Mouse (Mus musculus) lung, adult 2 months (tissue): ENCODE measurements around the gene Traf3ip2. TPM values are rescaled to one million over a fixed set of nuclear protein-coding genes. Genes with fewer than 3 reads are reported as not detected.
A peak's percentile ranks its signal among the peaks of the same experiment; 100 is the strongest.

Source experiments
- DNase-seq: peaks from one replicate; pipeline ENCODE4 v3.0.0; 2022
- H3K4me1 ChIP-seq: fragments of 200-500 bp; 2 replicates; pipeline ENCODE4 v1.6.1; 2011; ENCODE audit warnings: low read length; ENCODE audit not compliant: control insufficient read depth, insufficient read depth
- H3K4me3 ChIP-seq: fragments of 200-500 bp; replicated peaks from 2 replicates; pipeline ENCODE3; 2011; ENCODE audit warnings: low read depth, mild to moderate bottlenecking, control low read depth, low read length; ENCODE audit errors: extremely low read depth
- CTCF ChIP-seq: fragments of 200-500 bp; IDR thresholded peaks from 2 replicates; pipeline ENCODE4 v1.5.1; 2011; ENCODE audit warnings: mild to moderate bottlenecking, low read length, control low read depth; ENCODE audit not compliant: insufficient read depth
- POLR2A ChIP-seq: fragments of 200-500 bp; IDR thresholded peaks from 2 replicates; pipeline ENCODE4 v1.6.1; 2011; ENCODE audit warnings: low read depth, mild to moderate bottlenecking, control low read depth, low read length, borderline replicate concordance; ENCODE audit errors: extremely low read depth
- WGBS: fragments of 180-500 bp; shearing (Covaris S2); methylation state at CpG from one replicate; pipeline ENCODE4 v1.1.7; 2018; 5-methylcytosine and 5-hydroxymethylcytosine counted together
- polyA plus RNA-seq: library from polyadenylated mRNA; depleted of rRNA; stranded (reverse); fragments of >200 nt; gene quantifications from 2 replicates; pipeline ENCODE4 v1.2.3, GENCODE M21; 2012

The Traf3ip2 gene
- polyA plus RNA-seq, 1 experiment: 23.2 TPM

DNA sequence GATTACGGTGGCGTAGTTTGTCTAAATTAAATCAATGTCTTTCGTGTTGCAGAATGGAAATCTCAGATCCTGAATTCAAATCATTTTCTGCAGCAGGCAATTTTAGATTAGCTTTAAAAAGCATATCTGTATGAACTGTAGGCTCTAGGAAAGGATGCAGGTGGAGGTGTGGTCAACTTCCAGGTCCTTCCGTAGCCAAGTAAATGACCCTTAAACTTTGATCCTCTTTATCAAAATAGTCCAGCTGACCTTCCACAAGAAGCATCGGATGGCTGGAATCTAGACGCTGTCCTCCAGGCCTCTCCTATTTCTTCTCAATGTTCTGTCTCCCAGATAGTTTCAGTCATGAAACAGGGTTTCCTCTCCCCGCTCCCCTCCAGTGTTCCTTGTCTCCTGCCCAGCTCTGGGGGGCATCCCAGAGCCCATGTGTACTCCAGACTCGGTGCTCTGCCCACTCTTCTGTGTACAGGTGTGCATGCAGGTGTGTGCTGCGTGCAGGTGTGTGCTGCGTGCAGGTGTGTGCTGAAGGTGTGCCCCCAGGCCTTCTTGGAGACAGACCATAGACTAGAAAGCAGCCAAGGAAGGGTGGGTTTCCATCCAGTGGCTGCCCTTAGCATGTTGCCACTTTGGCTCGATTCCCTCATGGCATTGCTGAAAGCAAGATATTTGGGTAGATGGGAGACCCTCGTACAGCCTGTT is 2.9 kb downstream of the Traf3ip2 start:
- TF ChIP-seq CTCF (no peak), POLR2A (no peak)
- no peak overlapping the region for H3K4me3 ChIP-seq
- DNase-seq: no peak
- H3K4me1 ChIP-seq: peaks cover 9% of the 10 kb centered on the region; the same call in 1 of the 2 replicates
- WGBS: 79% methylated on average over 12 of the region's 12 CpGs

DNA sequence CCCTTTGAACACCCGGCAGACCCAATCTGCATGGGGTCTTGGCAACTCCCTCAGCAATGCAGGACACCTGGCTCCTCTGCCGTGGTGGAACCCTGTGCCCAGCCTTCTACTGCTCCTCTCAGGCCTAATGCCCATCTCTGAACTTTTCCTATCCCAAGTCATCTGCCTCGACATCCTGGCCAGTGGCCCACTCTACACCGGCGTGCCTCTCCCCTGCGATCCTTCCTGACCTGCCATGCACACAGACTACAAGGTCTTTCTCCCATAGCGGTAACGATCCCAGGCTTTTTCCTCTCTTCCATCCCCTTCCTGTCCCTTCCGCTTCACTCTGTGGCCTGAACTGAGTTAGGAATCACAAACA is 3.5 kb downstream of the Traf3ip2 start:
- WGBS: 68% methylated on average over 9 of the region's 9 CpGs
- TF ChIP-seq POLR2A (no peak), CTCF (no peak)
- DNase-seq: no peak
- no peak overlapping the region for H3K4me3 ChIP-seq
- peaks cover 9% of the 10 kb centered on the region; the same call in 1 of the 2 replicates for H3K4me1 ChIP-seq

DNA sequence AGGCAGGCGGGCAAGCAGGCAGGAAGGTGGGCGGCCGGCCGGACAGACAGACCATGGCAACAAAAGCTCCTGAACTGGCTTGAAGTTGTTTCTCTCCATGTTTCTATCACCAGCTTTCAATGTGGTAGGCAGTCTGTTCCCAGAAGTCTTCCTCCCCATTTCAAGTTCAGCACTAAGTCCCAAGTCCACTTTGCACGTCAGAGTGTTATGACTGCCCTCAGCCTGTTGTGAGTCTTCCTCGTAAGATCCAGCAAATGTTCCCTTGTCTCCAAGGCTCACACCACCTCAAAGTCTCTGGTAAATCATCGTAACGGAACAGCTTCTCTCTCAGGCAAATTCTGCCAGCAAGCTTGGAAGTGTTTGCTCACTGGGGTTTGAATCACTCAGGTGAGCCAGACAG is 3.9 kb downstream of the Traf3ip2 start:
- DNase-seq: no peak
- peaks cover 6% of the 10 kb centered on the region; the same call in 1 of the 2 replicates for H3K4me1 ChIP-seq
- TF ChIP-seq CTCF (no peak), POLR2A (no peak)
- H3K4me3 ChIP-seq: no peak overlapping the region
- whole genome bisulfite sequencing: 88% methylated on average over 8 of the region's 8 CpGs

DNA sequence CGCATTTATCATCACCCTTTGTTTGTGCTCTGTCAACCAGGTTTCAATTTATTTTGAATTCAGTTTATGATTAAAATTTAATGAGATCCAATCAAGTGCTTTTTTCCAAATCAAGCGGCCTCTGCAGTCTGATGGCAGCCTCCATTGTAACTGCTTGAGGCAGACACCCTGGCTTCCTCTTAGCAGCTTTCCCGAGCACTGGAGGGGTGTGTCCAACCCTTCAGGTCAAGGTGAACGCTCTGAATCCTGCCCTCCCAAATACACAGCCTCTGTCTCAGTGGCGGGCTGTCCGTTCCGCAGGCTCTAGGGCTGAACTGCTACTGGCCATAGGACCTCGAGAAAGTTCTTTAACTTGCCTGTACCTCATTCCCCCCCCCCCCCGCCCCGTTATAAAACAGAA is 5.7 kb downstream of the Traf3ip2 start:
- WGBS: 80% methylated on average over 10 of the region's 10 CpGs
- Histone ChIP-seq H3K4me1 (peaks cover 3% of the 10 kb centered on the region; the same call in 1 of the 2 replicates), H3K4me3 (no peak overlapping the region)
- TF ChIP-seq POLR2A (no peak), CTCF (no peak)
- no peak for DNase-seq

DNA sequence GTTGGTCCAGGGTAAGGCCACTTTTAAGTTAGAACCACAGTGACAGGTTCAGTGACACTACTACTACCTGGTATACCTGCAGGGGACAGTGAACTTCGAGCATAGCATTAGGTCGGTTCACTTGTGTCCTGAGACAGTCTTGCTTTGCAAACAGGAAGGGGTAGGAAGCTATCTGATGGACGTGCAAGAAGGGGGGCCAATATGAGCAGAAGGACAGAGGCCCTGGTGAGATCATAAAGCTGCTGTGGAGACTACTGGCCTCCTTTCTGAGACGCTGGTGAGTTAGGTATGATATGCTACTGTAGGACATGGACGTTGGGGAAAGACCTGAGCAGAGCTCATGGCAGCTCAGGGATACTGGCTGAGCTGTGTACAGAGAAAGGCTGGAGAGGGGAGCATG is 7.9 kb downstream of the Traf3ip2 start:
- H3K4me3 ChIP-seq: no peak overlapping the region
- H3K4me1 ChIP-seq: peaks cover 13% of the 10 kb centered on the region
- TF ChIP-seq POLR2A: no peak
- 65% methylated on average over 5 of the region's 5 CpGs for WGBS
- no peak for DNase-seq

DNA sequence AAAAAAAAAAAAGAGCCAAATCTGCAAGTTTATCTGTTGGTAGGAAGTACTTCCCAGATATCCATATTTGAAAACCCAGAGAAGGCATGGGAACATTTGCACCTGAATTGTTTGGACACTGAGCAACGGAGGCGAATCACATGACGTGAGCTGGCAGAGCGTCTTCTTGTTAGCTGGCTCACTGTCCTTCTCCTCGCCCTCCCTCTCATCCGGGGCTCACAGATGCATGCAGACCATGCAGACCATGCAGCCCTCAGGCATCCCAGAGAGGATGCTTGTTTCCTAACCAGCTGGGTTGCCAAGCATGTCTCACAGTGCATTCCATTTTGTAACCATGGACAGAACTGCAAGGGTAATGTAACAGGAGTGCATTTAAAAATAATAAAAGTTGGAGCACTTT is 11.1 kb downstream of the Traf3ip2 start:
- Histone ChIP-seq H3K4me3 (no peak overlapping the region), H3K4me1 (peaks cover 20% of the 10 kb centered on the region)
- 74% methylated on average over 6 of the region's 6 CpGs for WGBS
- TF ChIP-seq POLR2A (no peak), CTCF (no peak)
- DNase-seq: no peak

DNA sequence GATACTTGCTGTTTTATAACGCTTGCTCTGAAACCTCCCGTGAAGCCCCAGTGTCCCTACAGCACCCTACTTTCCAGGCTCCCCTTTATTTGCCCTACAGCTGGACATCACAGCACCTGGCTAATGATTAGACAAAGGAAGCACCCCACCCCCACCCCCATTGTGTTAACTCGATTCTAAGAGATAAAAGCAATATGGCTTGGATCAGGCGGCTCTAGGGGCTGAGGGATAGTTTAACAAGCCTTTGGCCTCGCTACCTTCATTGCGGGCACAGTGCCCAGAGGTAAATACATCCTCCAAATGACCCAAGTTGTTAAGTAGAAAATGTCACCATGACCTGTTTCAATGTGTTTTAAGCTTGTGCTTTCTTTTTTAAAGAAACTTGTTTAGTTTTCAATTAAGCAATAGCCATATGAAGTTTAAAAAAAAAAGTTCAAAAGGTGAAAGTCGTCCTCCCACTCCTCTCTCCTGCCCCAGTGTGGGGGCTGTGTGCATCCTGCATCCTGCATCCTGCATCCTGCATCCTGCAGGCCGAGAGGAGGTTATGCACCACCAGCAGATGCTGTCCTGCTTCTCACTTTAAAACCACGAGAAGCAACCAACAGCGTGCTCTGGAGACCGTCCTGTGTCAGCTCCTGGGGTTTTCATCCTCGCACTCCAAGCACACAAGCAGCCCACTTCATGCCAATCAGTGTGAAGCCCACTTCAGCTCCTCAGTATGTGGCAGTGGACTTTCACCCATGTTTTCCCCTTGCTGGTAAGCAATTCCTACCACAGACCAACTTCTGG is 12.3 kb downstream of the Traf3ip2 start:
- WGBS: 32% methylated on average over 12 of the region's 12 CpGs
- DNase-seq: no peak
- no peak overlapping the region for H3K4me3 ChIP-seq
- no peak for TF ChIP-seq POLR2A
- H3K4me1 ChIP-seq: peaks cover 24% of the 10 kb centered on the region

DNA sequence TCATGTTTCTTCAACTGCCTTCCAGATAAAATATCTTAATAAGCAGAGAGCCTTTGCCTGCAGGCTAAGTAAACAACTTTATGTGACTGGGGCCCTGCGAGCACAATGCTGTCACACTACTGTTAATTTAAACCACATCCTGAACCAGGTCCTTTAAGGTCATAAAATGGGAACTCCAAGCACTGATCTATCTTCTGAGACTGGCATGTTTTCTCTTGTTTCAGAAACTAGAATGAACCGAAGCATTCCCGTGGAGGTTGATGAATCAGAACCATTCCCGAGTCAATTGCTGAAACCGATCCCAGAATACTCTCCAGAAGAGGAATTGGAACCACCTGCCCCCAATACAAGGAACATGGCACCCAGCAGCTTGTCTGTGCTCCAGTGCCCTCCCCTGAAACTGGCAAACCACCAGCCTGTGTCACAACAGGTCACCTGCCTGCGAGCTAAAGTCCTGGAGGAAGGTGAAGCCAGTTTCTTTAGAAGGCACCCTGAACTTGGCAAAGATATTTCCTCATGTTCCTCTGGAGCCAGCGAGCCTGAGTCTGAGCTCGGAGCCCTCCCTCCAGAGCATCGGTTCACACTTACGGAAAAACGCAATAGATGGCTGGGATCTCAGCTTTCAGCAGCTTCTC is 13.0 kb downstream of the Traf3ip2 start:
- Histone ChIP-seq H3K4me1 (peaks cover 24% of the 10 kb centered on the region), H3K4me3 (no peak overlapping the region)
- 47% methylated on average over 11 of the region's 11 CpGs for WGBS
- peak; percentile 36 for DNase-seq
- TF ChIP-seq POLR2A (no peak), CTCF (no peak)

DNA sequence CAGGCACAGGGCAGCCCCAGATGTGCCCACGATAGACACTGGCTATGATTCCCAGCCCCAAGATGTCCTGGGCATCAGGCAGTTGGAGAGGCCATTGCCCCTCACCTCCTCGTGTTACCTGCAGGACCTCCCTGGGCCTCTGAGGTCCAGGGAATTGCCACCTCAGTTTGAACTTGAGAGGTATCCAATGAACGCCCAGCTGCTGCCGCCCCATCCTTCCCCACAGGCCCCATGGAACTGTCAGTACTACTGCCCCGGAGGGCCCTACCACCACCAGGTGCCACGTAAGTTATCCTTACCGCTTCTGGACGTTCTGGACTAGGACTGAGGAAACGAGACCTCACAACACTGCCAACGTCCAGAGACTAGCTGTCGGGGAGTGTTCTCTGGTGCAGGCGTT is 13.6 kb downstream of the Traf3ip2 start:
- 87% methylated on average over 12 of the region's 12 CpGs for WGBS
- TF ChIP-seq POLR2A (no peak), CTCF (no peak)
- no peak for DNase-seq
- Histone ChIP-seq H3K4me1 (peaks cover 27% of the 10 kb centered on the region), H3K4me3 (no peak overlapping the region)

DNA sequence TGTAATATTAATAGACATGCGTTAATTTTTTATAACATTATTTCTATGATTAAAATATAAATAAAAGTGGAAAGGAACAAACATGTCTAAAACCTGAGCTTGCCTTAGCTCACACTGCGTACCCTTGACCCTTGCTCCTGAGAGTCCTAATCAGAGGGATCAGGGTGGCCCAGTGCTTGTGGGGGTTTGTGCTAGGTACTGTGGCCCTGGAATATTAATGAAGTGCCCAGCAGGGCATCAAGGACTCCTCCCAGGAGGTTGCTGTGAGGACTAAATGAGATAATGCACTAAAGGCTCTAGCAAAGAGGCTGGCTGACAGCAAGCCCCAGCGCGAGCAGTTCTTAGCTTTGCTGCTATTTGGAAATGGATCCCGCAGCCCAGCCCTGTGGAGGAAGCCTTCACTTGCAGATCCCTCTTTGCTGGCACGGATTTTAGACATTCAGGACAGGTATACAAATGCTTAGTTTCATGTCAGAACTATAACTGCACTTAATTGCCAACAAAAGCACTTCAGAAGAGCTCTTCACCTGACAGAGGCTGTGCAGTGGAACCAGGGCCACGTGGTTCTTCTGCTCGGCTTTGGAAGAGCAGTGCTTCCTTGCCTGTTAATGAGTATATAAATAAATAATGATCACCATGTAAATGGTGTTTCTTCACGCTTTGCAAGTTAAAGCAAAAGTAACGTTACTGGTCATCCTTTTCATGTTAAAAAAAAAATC is 16.2 kb downstream of the Traf3ip2 start:
- peaks cover 27% of the 10 kb centered on the region for H3K4me1 ChIP-seq
- 59% methylated on average over 10 of the region's 10 CpGs for WGBS

More for the DNA sequence above, 16.2 kb downstream of the Traf3ip2 start:
- no peak overlapping the region for H3K4me3 ChIP-seq
- DNase-seq: no peak
- TF ChIP-seq POLR2A (no peak), CTCF (no peak)
